Mouse (Mus musculus) cortical plate, adult 2 months (tissue): ENCODE results near the gene Slc25a16. TPM values are rescaled to one million over a fixed set of nuclear protein-coding genes. Genes with fewer than 3 reads are reported as not detected.
A peak's percentile ranks its signal among the peaks of the same experiment; 100 is the strongest.

Source experiments
- H3K27ac ChIP-seq: fragments of 200-500 bp; 2 replicates; pipeline ENCODE4 v1.5.1; 2012; ENCODE audit warnings: low read length, control low read depth, inconsistent platforms; ENCODE audit not compliant: insufficient read depth
- H3K4me1 ChIP-seq: fragments of 200-500 bp; 2 replicates; pipeline ENCODE4 v1.6.1; 2011; ENCODE audit warnings: low read length; ENCODE audit not compliant: control insufficient read depth, insufficient read depth
- H3K4me3 ChIP-seq: fragments of 200-500 bp; 2 replicates; pipeline ENCODE4 v1.5.1; 2011; ENCODE audit warnings: mild to moderate bottlenecking, low read length, control low read depth; ENCODE audit not compliant: insufficient read depth
- CTCF ChIP-seq: fragments of 200-500 bp; IDR thresholded peaks from 2 replicates; pipeline ENCODE4 v1.5.1; 2011; ENCODE audit warnings: mild to moderate bottlenecking, control low read depth, low read length; ENCODE audit not compliant: insufficient read depth; ENCODE audit errors: extremely low read depth
- POLR2A ChIP-seq: fragments of 200-500 bp; IDR thresholded peaks from 2 replicates; pipeline ENCODE4 v1.6.1; 2011; ENCODE audit warnings: mild to moderate bottlenecking, low read length, control low read depth; ENCODE audit not compliant: insufficient read depth; ENCODE audit errors: extremely low read depth
- polyA plus RNA-seq: library from polyadenylated mRNA; depleted of rRNA; stranded (reverse); fragments of >200 nt; gene quantifications from 2 replicates; pipeline ENCODE4 v1.2.3, GENCODE M21; 2012

The Slc25a16 gene
- polyA plus RNA-seq, 1 experiment = 36.5 TPM

DNA sequence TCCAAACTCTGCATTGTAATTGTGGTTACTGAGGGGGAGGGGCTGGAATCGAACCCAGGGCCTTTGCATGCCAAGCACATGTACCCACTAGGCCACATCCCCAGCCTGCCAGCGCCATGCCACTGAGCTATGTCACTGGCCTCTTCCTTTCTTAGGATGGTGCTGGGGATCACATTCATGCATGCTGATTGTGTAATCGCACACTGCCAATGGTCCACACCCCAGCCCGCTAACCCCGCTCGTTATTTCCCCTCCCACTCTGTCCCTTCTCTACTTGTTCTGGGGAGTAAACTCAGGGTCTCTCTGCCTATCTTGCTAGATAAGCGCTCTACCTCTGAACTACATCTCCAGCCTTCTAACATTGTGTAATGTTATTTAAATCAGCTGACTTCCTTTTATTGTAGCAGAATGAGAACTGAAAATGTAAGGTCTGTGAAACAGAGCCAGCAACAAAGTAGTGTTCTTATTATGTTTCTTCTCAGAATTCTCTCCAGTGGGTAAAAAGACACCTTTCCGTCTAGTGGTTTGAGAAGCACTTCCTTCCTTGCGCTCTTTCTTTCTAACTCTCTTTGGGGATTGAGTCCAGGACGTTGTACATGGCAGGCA lies 24.6 kb downstream of the Slc25a16 start:
- Histone ChIP-seq H3K4me3 (no peak overlapping the region), H3K4me1 (no peaks in the 10 kb centered on the region), H3K27ac (no peak overlapping the region)
- TF ChIP-seq CTCF (no peak), POLR2A (no peak)

DNA sequence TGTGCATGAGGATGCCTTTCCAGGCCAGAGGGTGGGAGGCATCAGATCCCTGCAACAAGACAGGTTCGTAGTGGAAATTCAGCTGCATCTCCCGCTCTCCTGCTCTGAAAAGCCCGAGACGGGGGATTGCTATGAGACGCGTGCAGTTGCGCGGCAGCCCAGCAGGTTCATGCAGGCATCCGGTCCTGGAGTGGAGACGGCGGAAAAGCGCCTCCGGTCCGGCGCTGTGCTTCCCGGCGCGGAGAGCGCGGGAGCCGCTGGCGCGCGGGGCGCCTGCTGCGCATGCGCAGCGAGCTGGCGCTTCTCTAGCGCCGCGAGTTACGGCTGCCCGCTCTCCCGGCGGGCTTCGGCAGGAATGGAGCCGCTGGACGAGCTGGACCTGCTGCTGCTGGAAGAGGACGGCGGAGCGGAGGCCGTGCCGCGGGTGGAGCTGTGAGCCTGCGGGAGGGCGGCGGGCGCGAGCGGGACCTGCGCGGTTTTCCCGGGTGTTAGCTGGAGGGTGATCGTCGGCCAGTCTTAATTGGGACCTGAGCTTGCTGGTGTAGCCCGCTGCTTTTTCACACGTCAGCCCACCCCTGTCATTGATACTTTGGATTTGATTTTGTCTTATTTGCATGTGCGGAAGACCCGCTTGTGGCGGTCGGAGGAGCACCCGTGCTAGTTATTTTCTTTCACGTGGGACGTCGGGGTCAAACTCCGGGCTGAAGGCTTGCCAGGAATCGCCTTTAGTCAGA lies 26.5 kb downstream of the Slc25a16 start, which contains the start of gene Dna2:
TSS of gene Dna2 (plus strand) at position 289 of the 734 bp plus-strand sequence.
- Histone ChIP-seq H3K4me1 (no peaks in the 10 kb centered on the region), H3K27ac (no peak within 1 kb of the TSS), H3K4me3 (peak within 1 kb of the TSS; percentile 46)
- TF ChIP-seq CTCF (no peak), POLR2A (no peak)

DNA sequence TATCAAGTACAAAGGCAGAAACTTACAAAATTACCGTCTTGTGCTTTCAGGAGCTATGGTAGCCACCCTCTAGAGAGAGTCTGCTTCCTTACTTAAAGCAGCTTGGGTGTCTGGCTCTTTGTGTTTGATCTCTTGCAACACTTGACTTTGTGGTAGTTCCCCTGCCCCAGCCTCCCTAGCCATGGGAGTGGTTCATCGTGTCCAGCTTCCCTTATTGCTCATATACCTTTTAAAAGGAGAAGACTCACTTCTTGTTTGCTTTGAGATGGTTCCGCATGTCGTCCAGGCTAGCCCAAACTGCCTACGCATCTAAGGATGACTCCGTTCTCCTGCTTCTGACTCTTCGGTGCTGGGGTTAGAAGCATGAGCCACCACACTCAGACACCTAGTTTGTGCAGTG lies 28.1 kb downstream of the Slc25a16 start:
- Histone ChIP-seq H3K4me3 (no peak overlapping the region), H3K4me1 (no peaks in the 10 kb centered on the region), H3K27ac (no peak overlapping the region)
- no peak for TF ChIP-seq POLR2A
- TF ChIP-seq CTCF = no peak

DNA sequence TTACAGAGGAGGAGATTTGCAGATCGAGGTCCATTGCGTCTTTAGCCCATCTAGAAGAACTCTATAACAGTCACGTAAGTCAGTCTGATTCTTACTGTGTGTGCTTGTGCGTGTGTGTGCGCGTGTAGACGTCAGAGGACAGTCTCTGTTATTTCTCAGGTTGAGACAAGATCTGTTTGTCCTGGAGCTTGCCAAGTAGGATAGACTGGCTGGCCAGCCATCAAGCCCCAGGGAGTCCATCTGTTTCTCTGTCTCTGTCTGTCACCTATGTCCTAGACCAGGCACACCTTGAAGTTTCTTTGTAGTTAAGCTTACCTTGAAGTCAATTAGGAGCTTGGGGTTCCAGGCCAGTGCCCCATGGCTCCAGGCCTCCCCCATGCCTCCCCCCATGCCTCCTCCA lies 43.5 kb downstream of the Slc25a16 start:
- no peak overlapping the region for H3K4me3 ChIP-seq
- H3K4me1 ChIP-seq = no peaks in the 10 kb centered on the region
- H3K27ac ChIP-seq = no peak overlapping the region
- TF ChIP-seq POLR2A (no peak), CTCF (no peak)

DNA sequence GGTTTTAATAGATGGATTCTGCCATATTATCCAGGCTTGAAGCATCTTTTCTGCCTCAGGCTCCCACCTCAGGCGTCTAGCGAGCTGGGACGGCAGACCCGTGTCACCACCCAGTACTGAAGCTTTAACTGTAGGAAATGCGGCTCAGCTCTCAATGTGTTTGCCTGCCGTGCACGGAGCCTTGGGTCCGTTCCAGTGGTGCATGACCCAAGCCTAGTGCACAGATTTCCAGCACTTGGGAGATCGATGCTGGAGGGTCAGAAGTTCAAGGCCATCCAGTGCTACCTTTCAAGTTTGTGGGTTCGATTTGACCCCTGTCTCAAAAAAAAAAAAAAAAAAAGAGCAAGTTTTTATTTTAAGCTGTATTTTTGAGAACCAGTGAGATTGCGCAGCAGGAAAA lies 45.4 kb downstream of the Slc25a16 start:
- H3K4me3 ChIP-seq = no peak overlapping the region
- H3K4me1 ChIP-seq = no peaks in the 10 kb centered on the region
- no peak overlapping the region for H3K27ac ChIP-seq
- TF ChIP-seq CTCF = no peak
- no peak for TF ChIP-seq POLR2A

DNA sequence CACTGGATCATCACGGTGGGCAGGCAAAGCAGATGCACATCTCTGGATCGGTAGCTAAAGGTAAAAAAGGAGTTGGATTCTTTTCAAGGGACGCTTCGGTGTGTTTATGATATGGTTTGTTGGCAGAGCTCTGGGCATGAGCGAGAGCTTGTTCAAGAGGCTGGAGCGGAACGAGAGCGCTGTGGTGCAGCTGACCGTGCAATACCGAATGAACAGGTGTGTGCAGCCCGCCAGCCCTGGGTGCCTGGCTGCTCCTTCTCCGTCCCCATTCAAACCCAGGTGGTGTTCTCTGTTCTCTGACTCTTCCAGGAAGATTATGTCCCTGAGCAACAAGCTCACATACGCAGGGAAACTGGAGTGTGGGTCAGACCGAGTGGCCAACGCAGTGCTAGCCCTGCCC lies 45.9 kb downstream of the Slc25a16 start:
- Histone ChIP-seq H3K27ac (no peak overlapping the region), H3K4me3 (no peak overlapping the region), H3K4me1 (no peaks in the 10 kb centered on the region)
- TF ChIP-seq POLR2A (no peak), CTCF (no peak)

DNA sequence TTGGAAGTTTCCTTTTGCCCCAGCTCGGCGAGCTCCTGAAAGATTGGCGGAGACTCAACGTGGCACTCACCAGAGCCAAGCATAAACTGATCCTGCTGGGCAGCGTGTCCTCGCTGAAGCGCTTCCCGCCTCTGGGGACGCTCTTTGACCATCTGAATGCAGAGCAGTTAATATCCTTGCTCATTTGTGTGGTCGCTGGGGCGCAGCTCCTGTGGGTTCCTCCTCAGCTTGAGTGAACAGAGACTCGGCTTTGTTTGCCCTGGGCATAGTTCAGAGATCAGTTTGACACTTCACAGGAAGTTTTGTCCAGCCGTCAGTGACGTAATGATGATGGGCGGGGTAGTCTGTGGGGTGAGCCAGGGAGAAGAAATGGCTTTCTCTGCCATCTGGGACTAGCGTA lies 51.4 kb downstream of the Slc25a16 start:
- Histone ChIP-seq H3K27ac (no peak overlapping the region), H3K4me3 (no peak overlapping the region), H3K4me1 (no peaks in the 10 kb centered on the region)
- TF ChIP-seq POLR2A (no peak), CTCF (no peak)

DNA sequence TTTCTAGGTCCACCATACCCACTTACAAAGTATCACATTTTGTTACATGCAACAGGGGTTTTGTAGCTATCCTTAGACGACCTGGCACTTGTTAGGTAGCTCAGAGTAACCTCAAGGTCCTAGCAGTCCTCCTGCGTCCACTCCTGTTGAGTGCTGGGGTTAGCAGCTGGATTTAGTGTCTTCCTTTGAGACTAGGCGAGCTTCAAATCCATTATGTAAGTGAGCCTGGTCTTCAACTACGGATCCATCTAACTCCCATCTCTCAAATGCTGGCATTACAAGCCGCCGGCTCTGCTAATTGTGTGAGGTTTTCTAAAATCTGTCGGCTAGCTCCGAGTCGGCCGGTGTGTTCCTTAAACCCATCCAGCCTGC lies 59.2 kb downstream of the Slc25a16 start:
- peak overlapping the region; percentile 73 for H3K27ac ChIP-seq
- TF ChIP-seq POLR2A (no peak), CTCF (no peak)
- peaks cover 7% of the 10 kb centered on the region for H3K4me1 ChIP-seq
- peak overlapping the region; percentile 62 for H3K4me3 ChIP-seq

DNA sequence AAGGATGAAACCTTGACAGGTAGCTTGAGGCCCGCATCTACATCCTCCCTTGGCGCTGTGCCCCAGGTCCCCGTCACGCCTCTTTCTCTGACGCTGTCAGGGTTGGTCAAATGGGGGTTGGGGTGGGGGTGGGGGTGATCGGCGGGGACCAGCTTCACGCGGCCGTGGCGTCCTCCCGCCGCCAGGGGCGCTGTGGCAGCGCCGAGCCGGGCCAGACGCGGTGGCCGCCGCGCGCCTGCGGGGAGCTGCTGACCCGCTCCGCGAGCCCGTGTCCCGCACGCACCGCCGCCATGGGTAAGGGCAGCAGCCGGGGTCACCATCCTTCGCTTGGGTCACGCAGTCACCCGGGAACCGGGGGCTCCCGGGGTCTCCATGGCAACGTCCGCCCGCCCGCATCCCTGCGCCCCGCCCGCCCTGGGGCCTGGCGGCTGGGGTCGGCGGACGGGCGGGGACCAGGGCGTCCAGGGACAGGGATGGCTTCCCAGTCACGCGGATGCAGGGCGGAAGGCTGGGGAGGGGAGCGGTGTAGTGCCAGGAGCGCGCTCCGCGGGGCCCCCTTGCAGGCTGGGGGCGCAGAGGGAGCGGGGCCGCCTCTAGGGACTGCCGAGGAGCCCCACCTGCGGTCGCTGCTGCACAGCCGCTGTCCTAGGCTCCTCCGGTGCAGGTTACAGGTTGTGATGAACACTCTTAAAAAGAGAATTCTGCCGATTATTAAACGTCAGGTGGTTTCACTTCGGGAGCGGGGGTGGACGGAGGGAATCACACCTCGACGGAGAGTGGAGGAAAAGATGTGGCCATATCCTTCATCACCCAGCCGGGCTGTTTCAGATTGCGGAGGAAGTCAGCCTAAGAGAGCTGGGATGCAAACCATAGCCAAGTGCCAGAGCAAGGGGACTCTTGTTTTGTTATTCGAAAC lies 59.9 kb downstream of the Slc25a16 start, which contains the start of gene Rufy2:
TSS of gene Rufy2 (plus strand) at position 185 of the 916 bp plus-strand sequence.
- TF ChIP-seq CTCF (peak; percentile 31; the same call in 1 of the 2 replicates), POLR2A (peak; percentile 65; the same call in 1 of the 2 replicates)
- Histone ChIP-seq H3K27ac (peak within 1 kb of the TSS; percentile 78), H3K4me3 (peak within 1 kb of the TSS; percentile 62), H3K4me1 (peaks cover 7% of the 10 kb centered on the region)

DNA sequence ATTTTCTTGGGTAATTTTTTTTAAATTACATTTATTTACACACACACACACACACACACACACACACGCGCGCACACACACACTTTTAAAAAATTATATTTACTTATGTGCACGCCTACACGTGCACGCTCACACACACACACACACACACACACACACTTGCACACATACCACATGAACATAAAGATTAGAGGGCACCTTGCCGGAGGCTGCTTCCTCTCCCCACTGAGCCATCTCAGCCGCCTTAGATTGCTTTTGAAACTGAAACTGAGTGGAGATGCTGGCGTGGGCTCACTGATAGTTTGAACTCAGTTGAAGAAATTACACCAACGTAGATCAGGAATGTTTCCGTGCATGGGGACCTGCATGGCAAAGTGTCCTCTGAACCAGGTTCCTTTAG lies 63.6 kb downstream of the Slc25a16 start:
- Histone ChIP-seq H3K4me3 (no peak overlapping the region), H3K27ac (no peak overlapping the region), H3K4me1 (peaks cover 7% of the 10 kb centered on the region)
- TF ChIP-seq CTCF = no peak
- TF ChIP-seq POLR2A = no peak
